Mouse (Mus musculus): ENCODE data around the gene Bckdha. TPM values are rescaled to one million over a fixed set of nuclear protein-coding genes. Genes with fewer than 3 reads are reported as not detected.
A peak's percentile ranks its signal among the peaks of the same experiment; 100 is the strongest.

Bckdha gene
- polyA plus RNA-seq, 2 experiments = 17.3 to 20.1 TPM

DNA sequence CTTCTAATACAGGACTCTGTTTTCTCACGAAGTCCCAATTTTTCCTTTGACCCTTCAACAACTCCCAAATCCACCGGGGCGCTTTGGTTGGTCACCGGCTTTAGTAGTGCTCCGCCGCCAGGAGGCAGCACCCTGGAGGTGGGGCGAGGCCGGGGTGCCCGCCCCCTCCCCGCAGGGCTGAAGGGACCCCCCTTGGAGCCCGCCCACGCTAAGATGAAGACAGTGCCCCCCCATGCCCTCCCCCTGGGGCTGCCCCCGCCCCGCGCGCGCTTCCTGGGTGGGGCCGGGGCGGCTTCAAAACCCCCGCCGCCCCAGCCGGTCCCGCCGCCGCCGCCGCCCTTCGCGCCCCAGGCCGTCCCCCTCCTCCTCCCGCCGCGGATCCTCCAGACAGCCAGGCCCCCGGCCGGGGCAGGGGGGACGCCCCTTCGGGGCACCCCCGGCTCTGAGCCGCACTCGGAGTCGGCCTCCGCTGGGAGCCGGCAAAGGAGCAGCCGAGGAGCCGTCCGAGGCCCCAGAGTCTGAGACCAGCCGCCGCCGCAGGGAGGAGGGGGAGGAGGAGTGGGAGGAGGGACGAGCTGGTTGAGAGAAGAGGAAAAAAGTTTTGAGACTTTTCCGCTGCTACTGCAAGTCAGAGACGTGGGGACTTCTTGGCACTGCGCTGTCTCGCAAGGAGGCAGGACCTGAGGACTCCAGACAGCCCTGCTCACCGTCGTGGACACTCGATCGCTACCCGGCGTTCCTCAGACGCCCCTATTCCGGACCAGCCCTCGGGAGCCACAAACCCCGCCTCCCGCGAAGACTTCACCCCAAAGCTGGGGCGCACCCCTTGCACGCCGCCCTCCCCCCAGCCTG is 28.1 kb upstream of the Bckdha start, which contains the start of gene Tgfb1:
Gene Tgfb1, plus strand, starts transcription at position 323 of the 852 bp plus-strand sequence.
- Histone ChIP-seq H3K9me3 (ENCODE audit: control insufficient read depth, low read length) (no peaks in the 10 kb centered on the region), H3K36me3 (replicated peaks; ENCODE audit: control insufficient read depth, insufficient read depth, low read depth) (no peaks in the 10 kb centered on the region), H3K27ac (peak within 1 kb of the TSS; percentile 75), H3K4me2 (ENCODE audit: low read depth) (peak within 1 kb of the TSS; percentile 98), H3K9ac (replicated peaks) (peak within 1 kb of the TSS; percentile 81), H3K4me3 (ENCODE audit: insufficient read depth in 1 of 2, low read depth in 2 of 2, low read length in 2 of 2) (peak within 1 kb of the TSS; percentile 63 to 94), H3K4me1 (replicated peaks; ENCODE audit: control insufficient read depth in 2 of 2, insufficient read depth in 2 of 2, low read length in 1 of 2) (peaks cover 39 to 52% of the 10 kb centered on the region in 2 experiments), H3K27me3 (ENCODE audit: control insufficient read depth, insufficient read depth, low read length) (no peaks in the 10 kb centered on the region)
- peak; percentile 79 for TF ChIP-seq CTCF (IDR thresholded peaks at IDR 0.05; ENCODE audit: low read depth)
- TF ChIP-seq EP300 (IDR thresholded peaks at IDR 0.05; ENCODE audit: low read depth) = no peak
- under 1% methylated on average over 66 of the region's 69 CpGs for WGBS (ENCODE audit: insufficient replicate concordance)
- DNase-seq (ENCODE audit: low read depth in 3 of 3, low spot score in 3 of 3) = peak in 2 of 3 experiments; percentile 59 to 62
- peak; percentile 42 for ATAC-seq (ENCODE audit: insufficient read depth)

GRCm38 (mm10) chr7:25685926-25686470 is 27.2 kb upstream of the Bckdha start:
- 49% methylated on average over 21 of the region's 21 CpGs for WGBS (ENCODE audit: insufficient replicate concordance)
- Histone ChIP-seq H3K4me3 (ENCODE audit: insufficient read depth in 1 of 2, low read depth in 2 of 2, low read length in 2 of 2) (peak overlapping the region; percentile 49 to 63; a peak in 3 of 4 replicates), H3K4me2 (ENCODE audit: low read depth) (peak overlapping the region; percentile 98), H3K9me3 (ENCODE audit: control insufficient read depth, low read length) (no peaks in the 10 kb centered on the region), H3K9ac (replicated peaks) (peak overlapping the region; percentile 81), H3K27ac (peak overlapping the region; percentile 75), H3K36me3 (replicated peaks; ENCODE audit: control insufficient read depth, insufficient read depth, low read depth) (no peaks in the 10 kb centered on the region), H3K27me3 (ENCODE audit: control insufficient read depth, insufficient read depth, low read length) (no peaks in the 10 kb centered on the region), H3K4me1 (replicated peaks; ENCODE audit: control insufficient read depth in 2 of 2, insufficient read depth in 2 of 2, low read length in 1 of 2) (peaks cover 48 to 53% of the 10 kb centered on the region in 2 experiments)
- DNase-seq (ENCODE audit: low read depth in 3 of 3, low spot score in 3 of 3) (no peak), ATAC-seq (ENCODE audit: insufficient read depth) (no peak)
- no peak for TF ChIP-seq CTCF (IDR thresholded peaks at IDR 0.05; ENCODE audit: low read depth)
- TF ChIP-seq EP300 (IDR thresholded peaks at IDR 0.05; ENCODE audit: low read depth) = no peak

- H3K27me3 ChIP-seq (ENCODE audit: control insufficient read depth, insufficient read depth, low read length) = no peaks in the 10 kb centered on the region
These were observed 25.9 kb upstream of the Bckdha start for GRCm38 (mm10) chr7:25684659-25685058.

GRCm38 (mm10) chr7:25683474-25684180 is 24.8 kb upstream of the Bckdha start:
- DNase-seq (ENCODE audit: low read depth in 3 of 3, low spot score in 3 of 3) = no peak
- Histone ChIP-seq H3K27ac (peak overlapping the region; percentile 68), H3K9ac (replicated peaks) (peak overlapping the region; percentile 12), H3K9me3 (ENCODE audit: control insufficient read depth, low read length) (no peaks in the 10 kb centered on the region), H3K4me2 (ENCODE audit: low read depth) (peak overlapping the region; percentile 48), H3K4me3 (ENCODE audit: insufficient read depth in 1 of 2, low read depth in 2 of 2, low read length in 2 of 2) (no peak overlapping the region), H3K27me3 (ENCODE audit: control insufficient read depth, insufficient read depth, low read length) (no peaks in the 10 kb centered on the region), H3K36me3 (replicated peaks; ENCODE audit: control insufficient read depth, insufficient read depth, low read depth) (no peaks in the 10 kb centered on the region), H3K4me1 (replicated peaks; ENCODE audit: control insufficient read depth in 2 of 2, insufficient read depth in 2 of 2, low read length in 1 of 2) (peaks cover 43 to 54% of the 10 kb centered on the region in 2 experiments)
- 6% methylated on average over 7 of the region's 7 CpGs for WGBS (ENCODE audit: insufficient replicate concordance)
- TF ChIP-seq CTCF (IDR thresholded peaks at IDR 0.05; ENCODE audit: low read depth) (no peak), EP300 (IDR thresholded peaks at IDR 0.05; ENCODE audit: low read depth) (peak; percentile 54)
- no peak for ATAC-seq (ENCODE audit: insufficient read depth)

More at GRCm38 (mm10) chr7:25684659-25685058, 25.9 kb upstream of the Bckdha start:
- Histone ChIP-seq H3K9me3 (ENCODE audit: control insufficient read depth, low read length) (no peaks in the 10 kb centered on the region), H3K4me3 (ENCODE audit: insufficient read depth in 1 of 2, low read depth in 2 of 2, low read length in 2 of 2) (no peak overlapping the region), H3K36me3 (replicated peaks; ENCODE audit: control insufficient read depth, insufficient read depth, low read depth) (no peaks in the 10 kb centered on the region), H3K27ac (no peak overlapping the region; the same call in 1 of the 2 replicates), H3K9ac (replicated peaks) (no peak overlapping the region), H3K4me2 (ENCODE audit: low read depth) (no peak overlapping the region), H3K4me1 (replicated peaks; ENCODE audit: control insufficient read depth in 2 of 2, insufficient read depth in 2 of 2, low read length in 1 of 2) (peaks cover 48 to 51% of the 10 kb centered on the region in 2 experiments)
- ATAC-seq (ENCODE audit: insufficient read depth) = no peak
- no peak for TF ChIP-seq CTCF (IDR thresholded peaks at IDR 0.05; ENCODE audit: low read depth)
- TF ChIP-seq EP300 (IDR thresholded peaks at IDR 0.05; ENCODE audit: low read depth) = no peak
- 83% methylated on average over 6 of the region's 6 CpGs for WGBS (ENCODE audit: insufficient replicate concordance)
- DNase-seq (ENCODE audit: low read depth in 3 of 3, low spot score in 3 of 3) = no peak

Data from liver, embryonic 14.5 days (tissue).